Mouse (Mus musculus): ENCODE data around the gene Tnpo2. TPM values are rescaled to one million over a fixed set of nuclear protein-coding genes. Genes with fewer than 3 reads are reported as not detected.
A peak's percentile ranks its signal among the peaks of the same experiment; 100 is the strongest.

Gene Tnpo2
- polyA plus RNA-seq, 1 experiment from 2014 or later, result 17.9 TPM

GRCm38 (mm10) chr8:85026670-85027515 lies 9.8 kb upstream of the Tnpo2 start, which contains the start of gene Trir:
Gene Trir (plus strand): TSS chr8:85026823.
- WGBS, result under 1% methylated on average over 70 of the region's 75 CpGs
- H3K9me3 ChIP-seq (ENCODE audit: low read depth, low read length), result no peaks in the 10 kb centered on the region
- peak; percentile 99 for DNase-seq
- H3K4me3 ChIP-seq (ENCODE audit: low read depth, low read length), result peak within 1 kb of the TSS; percentile 100
- H3K27ac ChIP-seq (ENCODE audit: low read depth), result peak within 1 kb of the TSS; percentile 91
- peaks cover 49% of the 10 kb centered on the region for H3K36me3 ChIP-seq (ENCODE audit: insufficient read depth)
- H3K9ac ChIP-seq, result peak within 1 kb of the TSS; percentile 99
- ATAC-seq (ENCODE audit: insufficient read depth), result peak; percentile 79
- no peaks in the 10 kb centered on the region for H3K27me3 ChIP-seq (ENCODE audit: insufficient read depth, low read length)
- H3K4me2 ChIP-seq, result peak within 1 kb of the TSS; percentile 70
- no peak for TF ChIP-seq CTCF (IDR thresholded peaks at IDR 0.05; ENCODE audit: low read depth)
- H3K4me1 ChIP-seq (ENCODE audit: insufficient read depth), result peaks cover 19% of the 10 kb centered on the region

GRCm38 (mm10) chr8:85027516-85027855 lies 9.2 kb upstream of the Tnpo2 start:
- peaks cover 19% of the 10 kb centered on the region for H3K4me1 ChIP-seq (ENCODE audit: insufficient read depth)
- peak overlapping the region; percentile 100 for H3K4me3 ChIP-seq (ENCODE audit: low read depth, low read length)
- no peak for TF ChIP-seq CTCF (IDR thresholded peaks at IDR 0.05; ENCODE audit: low read depth)
- ATAC-seq (ENCODE audit: insufficient read depth) (no peak), DNase-seq (peak; percentile 39)
- H3K27ac ChIP-seq (ENCODE audit: low read depth), result peak overlapping the region; percentile 91
- H3K36me3 ChIP-seq (ENCODE audit: insufficient read depth), result peaks cover 49% of the 10 kb centered on the region
- H3K4me2 ChIP-seq, result peak overlapping the region; percentile 70
- H3K9me3 ChIP-seq (ENCODE audit: low read depth, low read length), result no peaks in the 10 kb centered on the region
- peak overlapping the region; percentile 99 for H3K9ac ChIP-seq
- WGBS, result under 1% methylated on average over 13 of the region's 13 CpGs
- H3K27me3 ChIP-seq (ENCODE audit: insufficient read depth, low read length), result no peaks in the 10 kb centered on the region

DNA sequence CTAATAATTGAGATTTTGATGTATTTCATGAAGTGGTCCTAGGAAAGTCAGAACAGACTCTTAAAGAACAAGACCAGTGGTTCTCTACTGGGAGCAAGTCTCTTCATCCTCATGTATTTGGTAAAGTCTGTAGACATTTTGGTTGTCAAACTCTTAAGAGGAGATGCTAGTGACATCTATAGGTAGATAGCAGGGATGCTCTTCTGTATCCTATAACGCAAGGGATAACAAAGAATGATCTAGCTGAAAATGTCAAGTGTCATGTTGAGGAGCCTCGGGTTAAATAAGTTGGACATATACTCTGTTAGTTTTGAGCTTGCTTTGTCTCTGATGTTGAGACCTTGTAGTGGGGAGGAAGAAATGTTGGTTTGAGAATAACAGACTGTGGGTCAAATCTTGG lies 8.8 kb upstream of the Tnpo2 start:
- DNase-seq, result no peak
- H3K4me3 ChIP-seq (ENCODE audit: low read depth, low read length), result peak overlapping the region; percentile 100
- 15% methylated on average over 2 of the region's 2 CpGs for WGBS
- no peaks in the 10 kb centered on the region for H3K27me3 ChIP-seq (ENCODE audit: insufficient read depth, low read length)
- no peak for ATAC-seq (ENCODE audit: insufficient read depth)
- no peak for TF ChIP-seq CTCF (IDR thresholded peaks at IDR 0.05; ENCODE audit: low read depth)
- H3K27ac ChIP-seq (ENCODE audit: low read depth), result no peak overlapping the region
- peaks cover 19% of the 10 kb centered on the region for H3K4me1 ChIP-seq (ENCODE audit: insufficient read depth)
- H3K9me3 ChIP-seq (ENCODE audit: low read depth, low read length), result no peaks in the 10 kb centered on the region
- H3K4me2 ChIP-seq, result peak overlapping the region; percentile 70
- H3K9ac ChIP-seq, result peak overlapping the region; percentile 99
- H3K36me3 ChIP-seq (ENCODE audit: insufficient read depth), result peaks cover 49% of the 10 kb centered on the region

DNA sequence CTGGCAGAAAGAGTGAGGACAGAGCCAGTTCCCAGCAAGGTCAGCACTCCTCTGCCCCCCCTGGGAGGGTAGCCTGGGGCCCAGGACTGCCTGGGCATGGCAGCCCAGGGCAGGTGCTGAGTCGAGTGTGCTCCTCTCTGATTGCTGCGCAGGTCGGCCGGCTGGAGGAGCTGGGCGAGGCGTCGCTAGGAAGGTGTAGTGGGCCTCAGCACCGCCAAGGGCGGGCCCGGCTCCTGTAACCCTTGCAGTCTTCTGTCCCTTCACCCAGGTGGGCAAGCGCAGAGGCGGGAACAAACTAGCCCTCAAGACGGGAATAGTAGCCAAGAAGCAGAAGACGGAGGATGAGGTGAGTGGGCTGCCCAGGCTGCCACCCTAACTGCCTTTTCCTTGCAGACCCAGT lies 7.4 kb upstream of the Tnpo2 start:
- peaks cover 18% of the 10 kb centered on the region for H3K4me1 ChIP-seq (ENCODE audit: insufficient read depth)
- ATAC-seq (ENCODE audit: insufficient read depth), result no peak
- peak overlapping the region; percentile 70; the same call in 1 of the 2 replicates for H3K4me2 ChIP-seq

GRCm38 (mm10) chr8:85032622-85033311 lies 3.9 kb upstream of the Tnpo2 start:
- no peaks in the 10 kb centered on the region for H3K9me3 ChIP-seq (ENCODE audit: low read depth, low read length)
- DNase-seq (no peak), ATAC-seq (ENCODE audit: insufficient read depth) (no peak)
- H3K27ac ChIP-seq (ENCODE audit: low read depth), result no peak overlapping the region
- 78% methylated on average over 4 of the region's 4 CpGs for WGBS
- no peak overlapping the region for H3K4me3 ChIP-seq (ENCODE audit: low read depth, low read length)
- no peak overlapping the region for H3K4me2 ChIP-seq
- H3K36me3 ChIP-seq (ENCODE audit: insufficient read depth), result peaks cover 48% of the 10 kb centered on the region
- peaks cover 20% of the 10 kb centered on the region for H3K4me1 ChIP-seq (ENCODE audit: insufficient read depth)
- H3K9ac ChIP-seq, result no peak overlapping the region
- no peak for TF ChIP-seq CTCF (IDR thresholded peaks at IDR 0.05; ENCODE audit: low read depth)
- H3K27me3 ChIP-seq (ENCODE audit: insufficient read depth, low read length), result no peaks in the 10 kb centered on the region

More for the DNA sequence above, 7.4 kb upstream of the Tnpo2 start:
- H3K27ac ChIP-seq (ENCODE audit: low read depth), result no peak overlapping the region
- peaks cover 48% of the 10 kb centered on the region for H3K36me3 ChIP-seq (ENCODE audit: insufficient read depth)
- WGBS, result 78% methylated on average over 14 of the region's 14 CpGs
- no peaks in the 10 kb centered on the region for H3K9me3 ChIP-seq (ENCODE audit: low read depth, low read length)
- peak overlapping the region; percentile 100; the same call in 1 of the 2 replicates for H3K4me3 ChIP-seq (ENCODE audit: low read depth, low read length)
- DNase-seq, result no peak
- no peak for TF ChIP-seq CTCF (IDR thresholded peaks at IDR 0.05; ENCODE audit: low read depth)
- no peak overlapping the region for H3K9ac ChIP-seq
- no peaks in the 10 kb centered on the region for H3K27me3 ChIP-seq (ENCODE audit: insufficient read depth, low read length)

- no peak overlapping the region for H3K9ac ChIP-seq
Measured at GRCm38 (mm10) chr8:85033867-85034266, 2.8 kb upstream of the Tnpo2 start.

DNA sequence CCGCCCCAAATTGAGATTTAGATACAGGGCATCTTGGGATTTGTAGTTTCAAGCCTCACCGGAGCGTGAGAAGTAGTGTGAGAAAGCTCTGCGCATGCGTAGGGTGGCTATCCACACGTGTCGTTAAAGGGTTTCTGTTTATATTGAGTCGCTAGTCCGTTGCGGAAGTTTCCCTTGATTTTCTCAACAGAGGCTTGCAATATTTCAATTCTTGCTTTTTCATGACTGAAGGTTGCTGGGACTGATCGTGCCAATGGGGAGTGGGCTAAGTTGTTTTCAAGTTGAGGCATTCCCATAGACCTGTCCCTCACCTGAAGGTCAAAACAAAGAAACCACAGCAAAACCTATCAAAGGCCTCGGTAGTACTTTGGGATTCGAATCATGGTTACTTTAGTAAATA lies 2.0 kb upstream of the Tnpo2 start:
- H3K36me3 ChIP-seq (ENCODE audit: insufficient read depth), result peaks cover 42% of the 10 kb centered on the region
- H3K9ac ChIP-seq, result peak overlapping the region; percentile 90
- H3K9me3 ChIP-seq (ENCODE audit: low read depth, low read length), result no peaks in the 10 kb centered on the region
- DNase-seq, result peak; percentile 95
- peak overlapping the region; percentile 83 for H3K4me3 ChIP-seq (ENCODE audit: low read depth, low read length)
- under 1% methylated on average over 13 of the region's 13 CpGs for WGBS
- no peak for TF ChIP-seq CTCF (IDR thresholded peaks at IDR 0.05; ENCODE audit: low read depth)
- H3K4me1 ChIP-seq (ENCODE audit: insufficient read depth), result 0 out of 2 replicates have a peak, but pooled peaks cover 16% of the 10 kb centered on the region
- peak overlapping the region; percentile 93 for H3K4me2 ChIP-seq
- H3K27me3 ChIP-seq (ENCODE audit: insufficient read depth, low read length), result no peaks in the 10 kb centered on the region
- ATAC-seq (ENCODE audit: insufficient read depth), result no peak
- H3K27ac ChIP-seq (ENCODE audit: low read depth), result peak overlapping the region; percentile 100; the same call in 1 of the 2 replicates

More at GRCm38 (mm10) chr8:85033867-85034266, 2.8 kb upstream of the Tnpo2 start:
- WGBS, result 56% methylated on average over 1 of the region's 1 CpGs
- Histone ChIP-seq H3K4me3 (ENCODE audit: low read depth, low read length) (no peak overlapping the region), H3K27me3 (ENCODE audit: insufficient read depth, low read length) (no peaks in the 10 kb centered on the region), H3K4me2 (no peak overlapping the region; the same call in 1 of the 2 replicates), H3K9me3 (ENCODE audit: low read depth, low read length) (no peaks in the 10 kb centered on the region), H3K36me3 (ENCODE audit: insufficient read depth) (peaks cover 47% of the 10 kb centered on the region), H3K4me1 (ENCODE audit: insufficient read depth) (peaks cover 16% of the 10 kb centered on the region; the same call in 1 of the 2 replicates), H3K27ac (ENCODE audit: low read depth) (no peak overlapping the region)
- no peak for DNase-seq
- ATAC-seq (ENCODE audit: insufficient read depth), result no peak
- no peak for TF ChIP-seq CTCF (IDR thresholded peaks at IDR 0.05; ENCODE audit: low read depth)

All from lung, embryonic 14.5 days (tissue).